Mouse (Mus musculus) layer of hippocampus, adult 18-20 months (tissue): ENCODE measurements around the gene Dock11. TPM values are rescaled to one million over a fixed set of nuclear protein-coding genes. Genes with fewer than 3 reads are reported as not detected.

Experiments used
- DNase-seq, 2 experiments: peaks; one replicate each; pipeline ENCODE4 v3.0.0; 2022; ENCODE audit warnings: low spot score in 2 of 2
- long read RNA-seq: library from polyadenylated mRNA; stranded (forward); transcript quantifications from one replicate; pipeline ENCODE4 v2.0.0, GENCODE M21; 2021
- total RNA-seq, 2 experiments: library from RNA; stranded (reverse); gene quantifications; 2 replicates each; pipeline ENCODE4 v1.2.3; 2021

Gene Dock11
- 10 to 100 TPM; 13.6 to 14.7 TPM for total RNA-seq
- long read RNA-seq, partial matches to known transcripts = 0 of 1 reads
- long read RNA-seq, other reads (novel, unspliced or antisense) = 1 of 1 reads

GRCm38 (mm10) chrX:35888087-35888895 is at the start of gene Dock11:
Gene Dock11 (plus strand): TSS chrX:35888832.
- peak; percentile 8 to 44 for DNase-seq

GRCm38 (mm10) chrX:35879703-35880102 is 8.9 kb upstream of the Dock11 start:
- peak in 1 of 2 experiments; percentile 13 for DNase-seq

- DNase-seq = peak in 1 of 2 experiments; percentile 7
Observed at GRCm38 (mm10) chrX:35888945-35889799, 540 bp downstream of the Dock11 start.

- peak in 1 of 2 experiments; percentile 6 for DNase-seq
Observed at GRCm38 (mm10) chrX:35889800-35890106, 1.1 kb downstream of the Dock11 start.

- no peak for DNase-seq
Observed at GRCm38 (mm10) chrX:35891534-35892125, 3.0 kb downstream of the Dock11 start.

- DNase-seq = no peak
Observed at GRCm38 (mm10) chrX:35892377-35892776, 3.7 kb downstream of the Dock11 start.

GRCm38 (mm10) chrX:35897648-35898500 is 9.2 kb downstream of the Dock11 start:
- no peak for DNase-seq

- DNase-seq = no peak
Observed at GRCm38 (mm10) chrX:35898501-35898766, 9.8 kb downstream of the Dock11 start.

GRCm38 (mm10) chrX:35904352-35904751 is 15.7 kb downstream of the Dock11 start:
- DNase-seq = no peak

GRCm38 (mm10) chrX:35906696-35907330 is 18.2 kb downstream of the Dock11 start:
- DNase-seq = no peak

- no peak for DNase-seq
Observed at GRCm38 (mm10) chrX:35919558-35919957, 30.9 kb downstream of the Dock11 start.

- DNase-seq = peak in 1 of 2 experiments; percentile 8
Observed at GRCm38 (mm10) chrX:35920096-35920607, 31.5 kb downstream of the Dock11 start.

GRCm38 (mm10) chrX:35921922-35922321 is 33.3 kb downstream of the Dock11 start:
- no peak for DNase-seq

- DNase-seq = no peak
Observed at GRCm38 (mm10) chrX:35924705-35925264, 36.2 kb downstream of the Dock11 start.

GRCm38 (mm10) chrX:35930094-35930933 is 41.7 kb downstream of the Dock11 start:
- DNase-seq = no peak

- DNase-seq = no peak
Observed at GRCm38 (mm10) chrX:35930934-35931406, 42.3 kb downstream of the Dock11 start.

GRCm38 (mm10) chrX:35931945-35932344 is 43.3 kb downstream of the Dock11 start:
- DNase-seq = no peak

GRCm38 (mm10) chrX:35932952-35933351 is 44.3 kb downstream of the Dock11 start:
- DNase-seq = no peak

- DNase-seq = no peak
Observed at GRCm38 (mm10) chrX:35938112-35938511, 49.5 kb downstream of the Dock11 start.
